Mouse (Mus musculus) liver, adult 2 months (tissue): ENCODE measurements around the gene Sox18. TPM values are rescaled to one million over a fixed set of nuclear protein-coding genes. Genes with fewer than 3 reads are reported as not detected.

Experiments
- DNase-seq: peaks from one replicate; pipeline ENCODE4 v3.0.0-alpha.2; 2011; ENCODE audit warnings: low read depth, low spot score; ENCODE audit errors: extremely low read depth
- H3K27ac ChIP-seq: fragments of 200-500 bp; replicated peaks from 2 replicates; pipeline ENCODE4 v1.5.1; 2012; ENCODE audit warnings: low read depth, mild to moderate bottlenecking, control low read depth, inconsistent platforms, low read length; ENCODE audit not compliant: insufficient read depth
- H3K27me3 ChIP-seq: fragments of 200-500 bp; 2 replicates; pipeline ENCODE4 v1.6.1; 2012; ENCODE audit warnings: mild to moderate bottlenecking, moderate library complexity, low read length, inconsistent platforms; ENCODE audit not compliant: control insufficient read depth, insufficient read depth
- H3K36me3 ChIP-seq: fragments of 200-500 bp; 2 replicates; pipeline ENCODE4 v1.6.1; 2012; ENCODE audit warnings: low read length, inconsistent platforms; ENCODE audit not compliant: control insufficient read depth, insufficient read depth
- H3K4me1 ChIP-seq: fragments of 200-500 bp; 2 replicates; pipeline ENCODE4 v1.6.1; 2011; ENCODE audit warnings: low read length; ENCODE audit not compliant: control insufficient read depth, insufficient read depth
- H3K4me3 ChIP-seq: fragments of 200-500 bp; 2 replicates; pipeline ENCODE4 v1.5.1; 2011; ENCODE audit warnings: low read depth, mild to moderate bottlenecking, control low read depth, low read length, moderate library complexity; ENCODE audit not compliant: insufficient read depth
- H3K79me2 ChIP-seq: fragments of 200-500 bp; 2 replicates; pipeline ENCODE4 v1.6.1; 2012; ENCODE audit warnings: inconsistent platforms, mild to moderate bottlenecking, low read length, moderate library complexity; ENCODE audit not compliant: control insufficient read depth, insufficient read depth
- H3K9ac ChIP-seq: fragments of 200-500 bp; 2 replicates; pipeline ENCODE4 v1.6.1; 2012; ENCODE audit warnings: low read depth, mild to moderate bottlenecking, control low read depth, inconsistent platforms, low read length
- CTCF ChIP-seq: fragments of 200-500 bp; IDR thresholded peaks from 2 replicates; pipeline ENCODE4 v1.5.1; 2011; ENCODE audit warnings: low read depth, low read length, control low read depth
- POLR2A ChIP-seq: fragments of 200-500 bp; IDR thresholded peaks from 2 replicates; pipeline ENCODE4 v1.6.1; 2011; ENCODE audit warnings: low read length, control low read depth; ENCODE audit not compliant: insufficient read depth; ENCODE audit errors: extremely low read depth
- WGBS: fragments of 180-500 bp; shearing (Covaris S2); methylation state at CpG from one replicate; pipeline ENCODE4 v1.1.7; 2018; 5-methylcytosine and 5-hydroxymethylcytosine counted together
- polyA plus RNA-seq: library from polyadenylated mRNA; depleted of rRNA; stranded (reverse); fragments of >200 nt; gene quantifications from 2 replicates; pipeline ENCODE4 v1.2.3, GENCODE M21; 2012; rRNA removed
- total RNA-seq: library from RNA; depleted of rRNA; stranded (reverse); fragments of >200 nt; gene quantifications from 2 replicates; pipeline ENCODE4 v1.2.3, GENCODE M21; 2014; rRNA removed

Gene Sox18
- total and polyA plus RNA-seq, 2 experiments: 1.4 to 9.8 TPM

GRCm38 (mm10) chr2:181644361-181644760 lies 27.1 kb downstream of the Sox18 start:
- Histone ChIP-seq H3K27ac (no peak overlapping the region), H3K36me3 (peaks cover 72% of the 10 kb centered on the region), H3K9ac (no peak overlapping the region), H3K4me1 (no peaks in the 10 kb centered on the region), H3K79me2 (no peaks in the 10 kb centered on the region; the same call in 1 of the 2 replicates), H3K4me3 (no peak overlapping the region), H3K27me3 (no peaks in the 10 kb centered on the region)
- TF ChIP-seq CTCF (peak; percentile 66; the same call in 1 of the 2 replicates), POLR2A (no peak)
- peak; percentile 47 for DNase-seq
- 94% methylated on average over 2 of the region's 2 CpGs for WGBS

- Histone ChIP-seq H3K9ac (no peak overlapping the region), H3K4me3 (no peak overlapping the region), H3K27ac (peak overlapping the region; percentile 19; the same call in 1 of the 2 replicates), H3K4me1 (peaks cover 8% of the 10 kb centered on the region), H3K27me3 (no peaks in the 10 kb centered on the region), H3K79me2 (0 out of 2 replicates have a peak, but pooled peaks cover 2% of the 10 kb centered on the region), H3K36me3 (peaks cover 82% of the 10 kb centered on the region)
- TF ChIP-seq POLR2A (no peak), CTCF (no peak)
- 48% methylated on average over 3 of the region's 3 CpGs for WGBS
- peak; percentile 68 for DNase-seq
Measured at GRCm38 (mm10) chr2:181635865-181636264, 35.6 kb downstream of the Sox18 start.

- TF ChIP-seq POLR2A (no peak), CTCF (no peak)
- Histone ChIP-seq H3K36me3 (peaks cover 68% of the 10 kb centered on the region), H3K4me3 (no peak overlapping the region), H3K27me3 (no peaks in the 10 kb centered on the region), H3K79me2 (peaks cover 8% of the 10 kb centered on the region; the same call in 1 of the 2 replicates), H3K4me1 (peaks cover 10% of the 10 kb centered on the region), H3K27ac (no peak overlapping the region), H3K9ac (no peak overlapping the region)
- 93% methylated on average over 6 of the region's 6 CpGs for WGBS
- no peak for DNase-seq
Measured at GRCm38 (mm10) chr2:181632624-181633023, 38.8 kb downstream of the Sox18 start.

- H3K36me3 ChIP-seq: peaks cover 54% of the 10 kb centered on the region
- no peak overlapping the region for H3K4me3 ChIP-seq
- no peaks in the 10 kb centered on the region for H3K27me3 ChIP-seq
- H3K27ac ChIP-seq: no peak overlapping the region
- TF ChIP-seq POLR2A (no peak), CTCF (no peak)
- H3K4me1 ChIP-seq: peaks cover 4% of the 10 kb centered on the region; the same call in 1 of the 2 replicates
- H3K9ac ChIP-seq: no peak overlapping the region
- no peak for DNase-seq
- peaks cover 10% of the 10 kb centered on the region; the same call in 1 of the 2 replicates for H3K79me2 ChIP-seq
Measured at GRCm38 (mm10) chr2:181628471-181628870, 43.0 kb downstream of the Sox18 start.

GRCm38 (mm10) chr2:181623401-181623800 lies 48.0 kb downstream of the Sox18 start:
- no peak for DNase-seq
- Histone ChIP-seq H3K79me2 (peaks cover 15% of the 10 kb centered on the region; the same call in 1 of the 2 replicates), H3K36me3 (peaks cover 63% of the 10 kb centered on the region), H3K27ac (no peak overlapping the region), H3K4me1 (peaks cover 9% of the 10 kb centered on the region; the same call in 1 of the 2 replicates), H3K27me3 (no peaks in the 10 kb centered on the region), H3K4me3 (no peak overlapping the region), H3K9ac (no peak overlapping the region)
- TF ChIP-seq CTCF: no peak
- no peak for TF ChIP-seq POLR2A

Other genes with a start within 250 kb of the Sox18 start
- gene Zbtb46, start 212.2 kb downstream of the Sox18 start, total RNA-seq: 5.2 and 5.3 TPM in 2 replicates
- gene Zbtb46, start 212.2 kb downstream of the Sox18 start, polyA plus RNA-seq: 2.4 and 2.8 TPM in 2 replicates
- not detected in 2 replicates for gene Abhd16b, start 178.4 kb downstream of the Sox18 start, total RNA-seq
- gene Abhd16b, start 178.4 kb downstream of the Sox18 start, polyA plus RNA-seq: not detected in 2 replicates
- 26.2 and 27.1 TPM in 2 replicates for gene Tpd52l2, start 174.5 kb downstream of the Sox18 start, total RNA-seq
- gene Tpd52l2, start 174.5 kb downstream of the Sox18 start, polyA plus RNA-seq: 18.8 and 23.0 TPM in 2 replicates
- 20.2 and 23.8 TPM in 2 replicates for gene Dnajc5, start 151.2 kb downstream of the Sox18 start, total RNA-seq
- 28.6 and 30.7 TPM in 2 replicates for gene Dnajc5, start 151.2 kb downstream of the Sox18 start, polyA plus RNA-seq
- gene Uckl1, start 86.7 kb downstream of the Sox18 start, total RNA-seq: 28.1 and 30.9 TPM in 2 replicates
- 49.1 and 90.1 TPM in 2 replicates for gene Uckl1, start 86.7 kb downstream of the Sox18 start, polyA plus RNA-seq
- 24.3 and 27.3 TPM in 2 replicates for gene Prpf6, start 79.8 kb downstream of the Sox18 start, total RNA-seq
- 11.1 and 13.4 TPM in 2 replicates for gene Prpf6, start 79.8 kb downstream of the Sox18 start, polyA plus RNA-seq
- gene Zfp512b, start 78.8 kb downstream of the Sox18 start, total RNA-seq: 9.5 and 15.1 TPM in 2 replicates
- 16.9 and 28.0 TPM in 2 replicates for gene Zfp512b, start 78.8 kb downstream of the Sox18 start, polyA plus RNA-seq
- gene Samd10, start 72.4 kb downstream of the Sox18 start, total RNA-seq: 0.54 and 0.55 TPM in 2 replicates
- gene Samd10, start 72.4 kb downstream of the Sox18 start, polyA plus RNA-seq: 2.2 and 4.6 TPM in 2 replicates
- not detected in 2 replicates for gene Gm29797, start 14.6 kb downstream of the Sox18 start, total RNA-seq
- gene Gm29797, start 14.6 kb downstream of the Sox18 start, polyA plus RNA-seq: not detected in 2 replicates
- gene Tcea2, start 8.7 kb upstream of the Sox18 start, total RNA-seq: 1.1 and 1.4 TPM in 2 replicates
- 1.8 and 2.8 TPM in 2 replicates for gene Tcea2, start 8.7 kb upstream of the Sox18 start, polyA plus RNA-seq
- 1.5 and 3.2 TPM in 2 replicates for gene Rgs19, start 22.3 kb upstream of the Sox18 start, total RNA-seq
- 4.5 and 7.8 TPM in 2 replicates for gene Rgs19, start 22.3 kb upstream of the Sox18 start, polyA plus RNA-seq
- not detected in 2 replicates for gene Lkaaear1, start 26.8 kb upstream of the Sox18 start, total RNA-seq
- not detected in 2 replicates for gene Lkaaear1, start 26.8 kb upstream of the Sox18 start, polyA plus RNA-seq
- 0.13 TPM in 1 of 2 replicates, not detected in the other for gene Oprl1, start 43.4 kb upstream of the Sox18 start, total RNA-seq
- 0.06 TPM in 1 of 2 replicates, not detected in the other for gene Oprl1, start 43.4 kb upstream of the Sox18 start, polyA plus RNA-seq
- gene Myt1, start 91.7 kb upstream of the Sox18 start, total RNA-seq: not detected in 2 replicates
- gene Myt1, start 91.7 kb upstream of the Sox18 start, polyA plus RNA-seq: not detected in 2 replicates
- 39.2 and 39.5 TPM in 2 replicates for gene Pcmtd2, start 166.2 kb upstream of the Sox18 start, total RNA-seq
- gene Pcmtd2, start 166.2 kb upstream of the Sox18 start, polyA plus RNA-seq: 17.1 and 19.4 TPM in 2 replicates
- 11.7 and 14.0 TPM in 2 replicates for gene Polr3k, start 192.7 kb upstream of the Sox18 start, total RNA-seq
- 2.9 and 3.8 TPM in 2 replicates for gene Polr3k, start 192.7 kb upstream of the Sox18 start, polyA plus RNA-seq